Mouse (Mus musculus) bone marrow, adult 2 months (tissue): ENCODE measurements around the gene March6.

Experiments
- CTCF ChIP-seq: fragments of 200-500 bp; IDR thresholded peaks from 2 replicates; pipeline ENCODE4 v1.5.1; 2011; ENCODE audit warnings: low read length, control low read depth; ENCODE audit not compliant: control insufficient read depth, insufficient read depth
- POLR2A ChIP-seq: fragments of 200-500 bp; IDR thresholded peaks from 2 replicates; pipeline ENCODE4 v1.6.1; 2011; ENCODE audit warnings: low read depth, mild to moderate bottlenecking, control low read depth, low read length, borderline replicate concordance; ENCODE audit not compliant: control insufficient read depth

DNA sequence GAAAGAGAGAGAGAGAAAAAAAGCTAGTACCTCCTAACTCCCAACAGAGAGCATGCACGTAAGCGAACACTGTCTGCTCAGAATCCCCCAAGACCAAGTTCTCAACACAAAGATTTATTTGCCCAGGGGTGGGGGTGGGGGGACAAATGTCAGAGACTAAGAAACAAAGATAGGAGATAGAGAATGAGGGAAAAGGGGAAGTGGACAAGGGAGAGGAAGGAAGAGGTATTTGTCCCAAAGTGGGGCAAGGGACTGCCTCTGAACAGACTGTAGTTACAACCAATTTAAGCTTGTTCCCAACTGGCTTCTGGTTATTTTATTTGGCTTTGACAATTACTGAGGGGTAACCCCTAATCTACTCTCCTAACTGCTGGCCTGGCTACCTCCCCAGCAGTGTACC lies 24.0 kb upstream of the March6 start:
- TF ChIP-seq CTCF (no peak), POLR2A (no peak)
